Mouse (Mus musculus): ENCODE measurements around the gene Cd80. TPM values are rescaled to one million over a fixed set of nuclear protein-coding genes. Genes with fewer than 3 reads are reported as not detected.

The Cd80 gene
- polyA plus RNA-seq, 1 experiment from 2014 or later: 0.74 TPM

- Histone ChIP-seq H3K9me3 (ENCODE audit: control insufficient read depth, low read length) (no peaks in the 10 kb centered on the region), H3K4me1 (ENCODE audit: control insufficient read depth, insufficient read depth, low read length) (no peaks in the 10 kb centered on the region), H3K27ac (ENCODE audit: low read depth, low read length) (no peak overlapping the region), H3K4me3 (ENCODE audit: low read depth, low read length) (no peak overlapping the region), H3K4me2 (ENCODE audit: low read depth, low read length) (no peak overlapping the region), H3K9ac (replicated peaks; ENCODE audit: low read depth, low read length) (no peak overlapping the region), H3K27me3 (ENCODE audit: control insufficient read depth, insufficient read depth, low read length) (no peaks in the 10 kb centered on the region), H3K36me3 (ENCODE audit: control insufficient read depth, insufficient read depth, low read length) (peaks cover 18% of the 10 kb centered on the region)
- WGBS: 89% methylated on average over 10 of the region's 10 CpGs
- no peak for ATAC-seq (ENCODE audit: low read depth)
These were observed 38.5 kb downstream of the Cd80 start for GRCm38 (mm10) chr16:38493890-38494289.

GRCm38 (mm10) chr16:38496604-38497140 is 41.3 kb downstream of the Cd80 start:
- Histone ChIP-seq H3K9ac (replicated peaks; ENCODE audit: low read depth, low read length) (no peak overlapping the region), H3K4me2 (ENCODE audit: low read depth, low read length) (no peak overlapping the region), H3K9me3 (ENCODE audit: control insufficient read depth, low read length) (no peaks in the 10 kb centered on the region), H3K27me3 (ENCODE audit: control insufficient read depth, insufficient read depth, low read length) (no peaks in the 10 kb centered on the region), H3K36me3 (ENCODE audit: control insufficient read depth, insufficient read depth, low read length) (peaks cover 30% of the 10 kb centered on the region), H3K27ac (ENCODE audit: low read depth, low read length) (no peak overlapping the region), H3K4me1 (ENCODE audit: control insufficient read depth, insufficient read depth, low read length) (no peaks in the 10 kb centered on the region), H3K4me3 (ENCODE audit: low read depth, low read length) (no peak overlapping the region)
- no peak for ATAC-seq (ENCODE audit: low read depth)
- 84% methylated on average over 7 of the region's 7 CpGs for WGBS

GRCm38 (mm10) chr16:38502469-38502868 is 47.1 kb downstream of the Cd80 start:
- Histone ChIP-seq H3K27ac (ENCODE audit: low read depth, low read length) (no peak overlapping the region), H3K9ac (replicated peaks; ENCODE audit: low read depth, low read length) (no peak overlapping the region), H3K4me3 (ENCODE audit: low read depth, low read length) (no peak overlapping the region), H3K9me3 (ENCODE audit: control insufficient read depth, low read length) (no peaks in the 10 kb centered on the region), H3K4me2 (ENCODE audit: low read depth, low read length) (no peak overlapping the region), H3K36me3 (ENCODE audit: control insufficient read depth, insufficient read depth, low read length) (peaks cover 34% of the 10 kb centered on the region), H3K4me1 (ENCODE audit: control insufficient read depth, insufficient read depth, low read length) (no peaks in the 10 kb centered on the region), H3K27me3 (ENCODE audit: control insufficient read depth, insufficient read depth, low read length) (no peaks in the 10 kb centered on the region)
- ATAC-seq (ENCODE audit: low read depth): no peak
- 95% methylated on average over 10 of the region's 10 CpGs for WGBS

- WGBS: 91% methylated on average over 4 of the region's 4 CpGs
- no peak overlapping the region for H3K9ac ChIP-seq (replicated peaks; ENCODE audit: low read depth, low read length)
- peaks cover 28% of the 10 kb centered on the region for H3K36me3 ChIP-seq (ENCODE audit: control insufficient read depth, insufficient read depth, low read length)
These were observed 48.2 kb downstream of the Cd80 start for GRCm38 (mm10) chr16:38503528-38503927.

GRCm38 (mm10) chr16:38506041-38506634 is 50.8 kb downstream of the Cd80 start:
- WGBS: 82% methylated on average over 4 of the region's 4 CpGs
- peaks cover 24% of the 10 kb centered on the region for H3K36me3 ChIP-seq (ENCODE audit: control insufficient read depth, insufficient read depth, low read length)
- H3K4me3 ChIP-seq (ENCODE audit: low read depth, low read length): no peak overlapping the region
- no peak overlapping the region for H3K27ac ChIP-seq (ENCODE audit: low read depth, low read length)
- no peak overlapping the region for H3K9ac ChIP-seq (replicated peaks; ENCODE audit: low read depth, low read length)
- no peak overlapping the region for H3K4me2 ChIP-seq (ENCODE audit: low read depth, low read length)
- ATAC-seq (ENCODE audit: low read depth): peak; percentile 90
- H3K27me3 ChIP-seq (ENCODE audit: control insufficient read depth, insufficient read depth, low read length): no peaks in the 10 kb centered on the region
- no peaks in the 10 kb centered on the region for H3K4me1 ChIP-seq (ENCODE audit: control insufficient read depth, insufficient read depth, low read length)
- H3K9me3 ChIP-seq (ENCODE audit: control insufficient read depth, low read length): no peaks in the 10 kb centered on the region

More at GRCm38 (mm10) chr16:38503528-38503927, 48.2 kb downstream of the Cd80 start:
- no peak for ATAC-seq (ENCODE audit: low read depth)
- no peak overlapping the region for H3K4me2 ChIP-seq (ENCODE audit: low read depth, low read length)
- H3K9me3 ChIP-seq (ENCODE audit: control insufficient read depth, low read length): no peaks in the 10 kb centered on the region
- no peaks in the 10 kb centered on the region for H3K27me3 ChIP-seq (ENCODE audit: control insufficient read depth, insufficient read depth, low read length)
- no peak overlapping the region for H3K27ac ChIP-seq (ENCODE audit: low read depth, low read length)
- H3K4me3 ChIP-seq (ENCODE audit: low read depth, low read length): no peak overlapping the region
- H3K4me1 ChIP-seq (ENCODE audit: control insufficient read depth, insufficient read depth, low read length): no peaks in the 10 kb centered on the region

- ATAC-seq (ENCODE audit: low read depth): no peak
- Histone ChIP-seq H3K9ac (replicated peaks; ENCODE audit: low read depth, low read length) (no peak overlapping the region), H3K4me2 (ENCODE audit: low read depth, low read length) (no peak overlapping the region), H3K9me3 (ENCODE audit: control insufficient read depth, low read length) (no peaks in the 10 kb centered on the region), H3K36me3 (ENCODE audit: control insufficient read depth, insufficient read depth, low read length) (peaks cover 26% of the 10 kb centered on the region), H3K4me3 (ENCODE audit: low read depth, low read length) (no peak overlapping the region), H3K4me1 (ENCODE audit: control insufficient read depth, insufficient read depth, low read length) (no peaks in the 10 kb centered on the region), H3K27me3 (ENCODE audit: control insufficient read depth, insufficient read depth, low read length) (no peaks in the 10 kb centered on the region), H3K27ac (ENCODE audit: low read depth, low read length) (no peak overlapping the region)
- 96% methylated on average over 2 of the region's 2 CpGs for WGBS
These were observed 55.5 kb downstream of the Cd80 start for GRCm38 (mm10) chr16:38510846-38511245.

- H3K9me3 ChIP-seq (ENCODE audit: control insufficient read depth, low read length): no peaks in the 10 kb centered on the region
- H3K4me2 ChIP-seq (ENCODE audit: low read depth, low read length): no peak overlapping the region
- H3K4me1 ChIP-seq (ENCODE audit: control insufficient read depth, insufficient read depth, low read length): peaks cover 12% of the 10 kb centered on the region; the same call in 1 of the 2 replicates
- H3K36me3 ChIP-seq (ENCODE audit: control insufficient read depth, insufficient read depth, low read length): peaks cover 9% of the 10 kb centered on the region
- 96% methylated on average over 2 of the region's 2 CpGs for WGBS
- no peak overlapping the region for H3K27ac ChIP-seq (ENCODE audit: low read depth, low read length)
- H3K4me3 ChIP-seq (ENCODE audit: low read depth, low read length): no peak overlapping the region
- no peak overlapping the region for H3K9ac ChIP-seq (replicated peaks; ENCODE audit: low read depth, low read length)
- no peak for ATAC-seq (ENCODE audit: low read depth)
- H3K27me3 ChIP-seq (ENCODE audit: control insufficient read depth, insufficient read depth, low read length): no peaks in the 10 kb centered on the region
These were observed 63.8 kb downstream of the Cd80 start for GRCm38 (mm10) chr16:38519140-38519539.

- Histone ChIP-seq H3K9ac (replicated peaks; ENCODE audit: low read depth, low read length) (peak overlapping the region; percentile 95; the same call in 1 of the 2 replicates), H3K9me3 (ENCODE audit: control insufficient read depth, low read length) (no peaks in the 10 kb centered on the region), H3K27ac (ENCODE audit: low read depth, low read length) (no peak overlapping the region), H3K27me3 (ENCODE audit: control insufficient read depth, insufficient read depth, low read length) (no peaks in the 10 kb centered on the region), H3K4me2 (ENCODE audit: low read depth, low read length) (peak overlapping the region; percentile 62), H3K4me1 (ENCODE audit: control insufficient read depth, insufficient read depth, low read length) (peaks cover 12% of the 10 kb centered on the region; the same call in 1 of the 2 replicates), H3K36me3 (ENCODE audit: control insufficient read depth, insufficient read depth, low read length) (peaks cover 14% of the 10 kb centered on the region), H3K4me3 (ENCODE audit: low read depth, low read length) (peak overlapping the region; percentile 92)
- no peak for ATAC-seq (ENCODE audit: low read depth)
- 40% methylated on average over 8 of the region's 8 CpGs for WGBS
These were observed 66.0 kb downstream of the Cd80 start for GRCm38 (mm10) chr16:38521211-38521987.
